Comparison of ENCODE assay signal across 22 mouse cellular contexts in genomic region chr8:128727213-128727612, GRCm38 (mm10). TPM values are rescaled to one million over a fixed set of nuclear protein-coding genes. Genes with fewer than 3 reads are reported as not detected.
A peak's percentile ranks its signal among the peaks of the same experiment; 100 is the strongest.
DNase-seq lines count a peak whose midpoint lies in the region; ATAC-seq lines count a peak whose summit lies in the region.
"Had no signal": no experiment of that assay in that cellular context is flagged by ENCODE, and none has a peak within 500 bp of the region (broad histone marks: within the 10 kb centered on the region; RNA-seq: fewer than 3 reads in every experiment).

No protein-coding gene starts in this region.

- no peak overlapping the region for H3K4me3 ChIP-seq in hindbrain, embryonic 11.5 days (ENCODE audit: low read depth, low read length)
- no peak overlapping the region for H3K4me3 ChIP-seq in hindbrain, embryonic 14.5 days (replicated peaks; ENCODE audit: low read length)
- no peak overlapping the region for H3K4me3 ChIP-seq in midbrain, embryonic 11.5 days (ENCODE audit: low read depth, low read length)
- H3K4me3 ChIP-seq in midbrain, embryonic 15.5 days, result no peak overlapping the region
- no peak overlapping the region for H3K4me3 ChIP-seq in neural tube, embryonic 11.5 days (ENCODE audit: low read depth, low read length)
- no peak overlapping the region for H3K4me3 ChIP-seq in neural tube, embryonic 15.5 days (replicated peaks)
- H3K4me3 ChIP-seq in neural tube, embryonic 13.5 days, result no peak overlapping the region
- H3K4me3 ChIP-seq in heart, embryonic 12.5 days, result no peak overlapping the region
- H3K4me3 ChIP-seq: embryonic facial prominence, embryonic 10.5 days; erythroblast, embryonic 14.5 days; forebrain, embryonic 10.5 days; heart, embryonic 10.5 days; heart, embryonic 15.5 days had no signal

- no peaks in the 10 kb centered on the region for H3K4me1 ChIP-seq in hindbrain, embryonic 11.5 days (replicated peaks; ENCODE audit: control insufficient read depth, insufficient read depth, low read length)
- peaks cover 10% of the 10 kb centered on the region; the same call in 1 of the 2 replicates for H3K4me1 ChIP-seq in hindbrain, embryonic 14.5 days (replicated peaks; ENCODE audit: control insufficient read depth, insufficient read depth, low read length)
- H3K4me1 ChIP-seq in midbrain, embryonic 11.5 days (ENCODE audit: control insufficient read depth, insufficient read depth, low read length), result peaks cover 3% of the 10 kb centered on the region; the same call in 1 of the 2 replicates
- peaks cover 2% of the 10 kb centered on the region; the same call in 1 of the 2 replicates for H3K4me1 ChIP-seq in midbrain, embryonic 15.5 days
- H3K4me1 ChIP-seq in neural tube, embryonic 11.5 days (ENCODE audit: control insufficient read depth, insufficient read depth, low read length), result no peaks in the 10 kb centered on the region
- H3K4me1 ChIP-seq in neural tube, embryonic 15.5 days, result no peaks in the 10 kb centered on the region
- H3K4me1 ChIP-seq in neural tube, embryonic 13.5 days (replicated peaks), result peaks cover 10% of the 10 kb centered on the region
- H3K4me1 ChIP-seq in heart, embryonic 12.5 days (replicated peaks), result no peaks in the 10 kb centered on the region
- H3K4me1 ChIP-seq: embryonic facial prominence, embryonic 10.5 days; forebrain, embryonic 10.5 days; heart, embryonic 10.5 days; heart, embryonic 15.5 days had no signal

- WGBS in hindbrain, embryonic 11.5 days, result 76% methylated on average over 1 of the region's 1 CpGs
- WGBS in hindbrain, embryonic 14.5 days, result 54% methylated on average over 1 of the region's 1 CpGs
- 61% methylated on average over 1 of the region's 1 CpGs for WGBS in midbrain, embryonic 11.5 days
- 58% methylated on average over 1 of the region's 1 CpGs for WGBS in midbrain, embryonic 15.5 days
- 69% methylated on average over 1 of the region's 1 CpGs for WGBS in neural tube, embryonic 11.5 days
- WGBS in neural tube, embryonic 15.5 days, result 40% methylated on average over 1 of the region's 1 CpGs
- WGBS in neural tube, embryonic 13.5 days, result 43% methylated on average over 1 of the region's 1 CpGs
- 95% methylated on average over 1 of the region's 1 CpGs for WGBS in heart, embryonic 12.5 days

- no peaks in the 10 kb centered on the region for H3K9me3 ChIP-seq in hindbrain, embryonic 11.5 days (ENCODE audit: control insufficient read depth, low read length)
- H3K9me3 ChIP-seq in hindbrain, embryonic 14.5 days (ENCODE audit: control insufficient read depth, low read length), result no peaks in the 10 kb centered on the region
- no peaks in the 10 kb centered on the region for H3K9me3 ChIP-seq in midbrain, embryonic 11.5 days (ENCODE audit: control insufficient read depth, low read length)
- H3K9me3 ChIP-seq in midbrain, embryonic 15.5 days, result no peaks in the 10 kb centered on the region
- no peaks in the 10 kb centered on the region for H3K9me3 ChIP-seq in neural tube, embryonic 11.5 days (ENCODE audit: control insufficient read depth, low read length)
- no peaks in the 10 kb centered on the region for H3K9me3 ChIP-seq in neural tube, embryonic 15.5 days (replicated peaks)
- no peaks in the 10 kb centered on the region for H3K9me3 ChIP-seq in neural tube, embryonic 13.5 days
- no peaks in the 10 kb centered on the region for H3K9me3 ChIP-seq in heart, embryonic 12.5 days (replicated peaks)
- H3K9me3 ChIP-seq: embryonic facial prominence, embryonic 10.5 days; forebrain, embryonic 10.5 days; heart, embryonic 10.5 days; heart, embryonic 15.5 days had no signal

- ATAC-seq in hindbrain, embryonic 11.5 days (ENCODE audit: low FRiP score), result 0 out of 2 replicates have a peak, but pooled peaks have one; percentile 39
- ATAC-seq in hindbrain, embryonic 14.5 days (ENCODE audit: low FRiP score), result no peak
- ATAC-seq in midbrain, embryonic 11.5 days (ENCODE audit: low FRiP score), result peak; percentile 84
- no peak for ATAC-seq in midbrain, embryonic 15.5 days (replicated peaks)
- 0 out of 2 replicates have a peak, but pooled peaks have one; percentile 12 for ATAC-seq in neural tube, embryonic 11.5 days (ENCODE audit: insufficient read depth, low FRiP score, low TSS enrichment)
- ATAC-seq in neural tube, embryonic 15.5 days (ENCODE audit: low FRiP score), result no peak
- no peak for ATAC-seq in neural tube, embryonic 13.5 days (ENCODE audit: low read depth)
- no peak for ATAC-seq in heart, embryonic 12.5 days (ENCODE audit: insufficient number of reproducible peaks, low FRiP score)
- ATAC-seq: forebrain, embryonic 14.5 days; hindbrain, postnatal 0 days had no signal

- H3K27me3 ChIP-seq in hindbrain, embryonic 11.5 days (ENCODE audit: control insufficient read depth, insufficient read depth, low read length), result no peaks in the 10 kb centered on the region
- H3K27me3 ChIP-seq in hindbrain, embryonic 14.5 days (ENCODE audit: control insufficient read depth, insufficient read depth, low read length), result no peaks in the 10 kb centered on the region
- no peaks in the 10 kb centered on the region for H3K27me3 ChIP-seq in midbrain, embryonic 11.5 days (ENCODE audit: control insufficient read depth, insufficient read depth, low read length)
- no peaks in the 10 kb centered on the region for H3K27me3 ChIP-seq in midbrain, embryonic 15.5 days (replicated peaks)
- no peaks in the 10 kb centered on the region for H3K27me3 ChIP-seq in neural tube, embryonic 11.5 days (ENCODE audit: control insufficient read depth, insufficient read depth, low read length)
- no peaks in the 10 kb centered on the region for H3K27me3 ChIP-seq in neural tube, embryonic 15.5 days (replicated peaks)
- H3K27me3 ChIP-seq in neural tube, embryonic 13.5 days, result no peaks in the 10 kb centered on the region
- H3K27me3 ChIP-seq in heart, embryonic 12.5 days (replicated peaks), result no peaks in the 10 kb centered on the region
- H3K27me3 ChIP-seq: heart, embryonic 15.5 days had no signal

- DNase-seq in hindbrain, embryonic 11.5 days (ENCODE audit: low spot score), result peak; percentile 16
- no peak for DNase-seq in hindbrain, embryonic 14.5 days (ENCODE audit: low spot score)
- DNase-seq in midbrain, embryonic 11.5 days (ENCODE audit: low spot score, missing footprints), result no peak
- DNase-seq in neural tube, embryonic 11.5 days (ENCODE audit: low spot score), result no peak
- DNase-seq: adrenal gland, adult 2 months; adrenal gland, postnatal 25 days; cerebellum, adult 2 months; cerebellum, postnatal 10 days; gastrocnemius, postnatal 10 days; heart, adult 18-20 months; heart, postnatal 14 days had no signal

- H3K36me3 ChIP-seq in hindbrain, embryonic 11.5 days (ENCODE audit: control insufficient read depth, insufficient read depth, low read length), result peaks cover 5% of the 10 kb centered on the region; the same call in 1 of the 2 replicates
- peaks cover 67% of the 10 kb centered on the region for H3K36me3 ChIP-seq in hindbrain, embryonic 14.5 days (replicated peaks; ENCODE audit: control insufficient read depth, insufficient read depth)
- H3K36me3 ChIP-seq in midbrain, embryonic 11.5 days (ENCODE audit: control insufficient read depth, insufficient read depth, low read length), result peaks cover 4% of the 10 kb centered on the region; the same call in 1 of the 2 replicates
- peaks cover 16% of the 10 kb centered on the region for H3K36me3 ChIP-seq in midbrain, embryonic 15.5 days (replicated peaks)
- 0 out of 2 replicates have a peak, but pooled peaks cover 4% of the 10 kb centered on the region for H3K36me3 ChIP-seq in neural tube, embryonic 11.5 days (ENCODE audit: control insufficient read depth, insufficient read depth, low read length)
- H3K36me3 ChIP-seq in neural tube, embryonic 15.5 days, result peaks cover 36% of the 10 kb centered on the region
- peaks cover 57% of the 10 kb centered on the region for H3K36me3 ChIP-seq in neural tube, embryonic 13.5 days
- peaks cover 60% of the 10 kb centered on the region for H3K36me3 ChIP-seq in heart, embryonic 12.5 days

- H3K27ac ChIP-seq in hindbrain, embryonic 11.5 days (ENCODE audit: low read depth, low read length), result no peak overlapping the region
- no peak overlapping the region for H3K27ac ChIP-seq in hindbrain, embryonic 14.5 days
- H3K27ac ChIP-seq in midbrain, embryonic 11.5 days (ENCODE audit: low read depth, low read length), result no peak overlapping the region
- no peak overlapping the region for H3K27ac ChIP-seq in midbrain, embryonic 15.5 days
- H3K27ac ChIP-seq in neural tube, embryonic 11.5 days (ENCODE audit: low read depth, low read length), result no peak overlapping the region
- H3K27ac ChIP-seq in neural tube, embryonic 15.5 days (replicated peaks), result no peak overlapping the region
- H3K27ac ChIP-seq in neural tube, embryonic 13.5 days (replicated peaks), result no peak overlapping the region
- H3K27ac ChIP-seq in heart, embryonic 12.5 days (ENCODE audit: poor library complexity, severe bottlenecking), result no peak overlapping the region
- H3K27ac ChIP-seq: embryonic facial prominence, embryonic 10.5 days; forebrain, embryonic 10.5 days; heart, embryonic 10.5 days; heart, embryonic 15.5 days; hindbrain, postnatal 0 days had no signal

- no peak overlapping the region for H3K9ac ChIP-seq in hindbrain, embryonic 11.5 days (ENCODE audit: low read depth, low read length)
- no peak overlapping the region for H3K9ac ChIP-seq in hindbrain, embryonic 14.5 days
- H3K9ac ChIP-seq in midbrain, embryonic 11.5 days (ENCODE audit: low read length), result no peak overlapping the region
- H3K9ac ChIP-seq in midbrain, embryonic 15.5 days, result no peak overlapping the region
- no peak overlapping the region for H3K9ac ChIP-seq in neural tube, embryonic 11.5 days (ENCODE audit: low read length)
- no peak overlapping the region for H3K9ac ChIP-seq in neural tube, embryonic 15.5 days (replicated peaks)
- peak overlapping the region; percentile 38; the same call in 1 of the 2 replicates for H3K9ac ChIP-seq in neural tube, embryonic 13.5 days
- no peak overlapping the region for H3K9ac ChIP-seq in heart, embryonic 12.5 days
- H3K9ac ChIP-seq: heart, embryonic 15.5 days had no signal

- H3K4me2 ChIP-seq in hindbrain, embryonic 11.5 days (replicated peaks; ENCODE audit: low read depth, low read length), result no peak overlapping the region
- H3K4me2 ChIP-seq in hindbrain, embryonic 14.5 days (replicated peaks), result no peak overlapping the region
- no peak overlapping the region for H3K4me2 ChIP-seq in midbrain, embryonic 11.5 days
- no peak overlapping the region for H3K4me2 ChIP-seq in midbrain, embryonic 15.5 days
- no peak overlapping the region for H3K4me2 ChIP-seq in neural tube, embryonic 11.5 days (ENCODE audit: low read depth)
- H3K4me2 ChIP-seq in neural tube, embryonic 15.5 days, result no peak overlapping the region
- no peak overlapping the region for H3K4me2 ChIP-seq in neural tube, embryonic 13.5 days
- no peak overlapping the region for H3K4me2 ChIP-seq in heart, embryonic 12.5 days
- H3K4me2 ChIP-seq: heart, embryonic 15.5 days had no signal

RNA-seq across cellular contexts. Expression of gene Itgb1, which starts 41.8 kb away (rescaled TPM):
- 164 and 192 TPM in 2 replicates for polyA plus RNA-seq in hindbrain, embryonic 11.5 days (2014; fragmentation: Nextera tagmentation; extraction: Ambion mirVana)
- polyA plus RNA-seq in hindbrain, embryonic 14.5 days (2014; fragmentation: Nextera tagmentation; extraction: Ambion mirVana), result 101 and 116 TPM in 2 replicates
- 165 and 188 TPM in 2 replicates for polyA plus RNA-seq in midbrain, embryonic 11.5 days (2014; fragmentation: Nextera tagmentation; extraction: Ambion mirVana)
- 75.4 and 78.2 TPM in 2 replicates for polyA plus RNA-seq in midbrain, embryonic 15.5 days (2015; fragmentation: Nextera tagmentation; extraction: Ambion mirVana)
- polyA plus RNA-seq in neural tube, embryonic 11.5 days (2014; fragmentation: Nextera tagmentation; extraction: Ambion mirVana), result 196 and 199 TPM in 2 replicates
- 91.7 and 119 TPM in 2 replicates for polyA plus RNA-seq in neural tube, embryonic 15.5 days (2015; fragmentation: Nextera tagmentation; extraction: Ambion mirVana)
- 126 and 134 TPM in 2 replicates for polyA plus RNA-seq in neural tube, embryonic 13.5 days (2015; fragmentation: Nextera tagmentation; extraction: Ambion mirVana)
- polyA plus RNA-seq in heart, embryonic 12.5 days (2016; fragmentation: Nextera tagmentation; extraction: Ambion mirVana), result 474 and 476 TPM in 2 replicates

Comparison
In these comparisons a context has a peak if more than half of its experiments do, and no peak if none do; other contexts are left out.
1. ATAC-seq: peak in hindbrain, embryonic 11.5 days (single experiment), midbrain, embryonic 11.5 days (single experiment) and neural tube, embryonic 11.5 days (single experiment); none in hindbrain, embryonic 14.5 days (single experiment), midbrain, embryonic 15.5 days (single experiment), neural tube, embryonic 15.5 days (single experiment), neural tube, embryonic 13.5 days (single experiment) and heart, embryonic 12.5 days (single experiment).